Mouse (Mus musculus) C2C12 (cell line): ENCODE results near the gene Gm11011.

ENCODE experiments used
- CTCF ChIP-seq: IDR thresholded peaks from one replicate; pipeline ENCODE4 v1.5.1; 2011; ENCODE audit not compliant: control insufficient read depth, insufficient read depth, insufficient read length
- MYOD1 ChIP-seq: IDR thresholded peaks from one replicate; pipeline ENCODE4 v1.6.1; 2011; ENCODE audit warnings: low read depth; ENCODE audit not compliant: control insufficient read depth, insufficient read length

GRCm38 (mm10) chr2:169597971-169598370 lies 10.4 kb upstream of the Gm11011 start:
- no peak for TF ChIP-seq MYOD1
- TF ChIP-seq CTCF, result no peak
